Mouse (Mus musculus): Measurements from ENCODE around the gene Mtfp1.
A peak's percentile ranks its signal among the peaks of the same experiment; 100 is the strongest.
"Not testable (repeated sequence)": the region's sequence is repeated elsewhere in the genome, so short reads cannot be mapped to it uniquely, and the experiment has no call there.

The Mtfp1 gene

DNA sequence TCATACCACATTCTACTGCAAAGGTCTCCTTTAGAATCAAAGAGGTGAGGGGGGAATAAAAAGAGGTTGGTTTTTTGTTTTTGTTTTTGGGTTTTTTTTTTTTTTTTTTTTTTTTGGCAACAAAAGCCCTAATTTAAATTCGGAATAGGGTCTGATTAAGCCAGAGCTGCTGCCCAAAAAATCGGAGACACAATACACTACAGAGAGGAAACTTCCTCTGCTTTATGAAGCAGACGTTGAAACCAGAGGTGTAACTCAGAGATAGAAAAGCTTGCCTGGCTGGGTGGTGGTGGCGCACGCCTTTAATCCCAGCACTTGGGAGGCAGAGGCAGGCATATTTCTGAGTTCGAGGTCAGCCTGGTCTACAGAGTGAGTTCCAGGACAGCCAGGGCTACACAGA lies 19.3 kb upstream of the Mtfp1 start:
- DNase-seq (ENCODE audit: low spot score in 2 of 2), result not testable (repeated sequence)

DNA sequence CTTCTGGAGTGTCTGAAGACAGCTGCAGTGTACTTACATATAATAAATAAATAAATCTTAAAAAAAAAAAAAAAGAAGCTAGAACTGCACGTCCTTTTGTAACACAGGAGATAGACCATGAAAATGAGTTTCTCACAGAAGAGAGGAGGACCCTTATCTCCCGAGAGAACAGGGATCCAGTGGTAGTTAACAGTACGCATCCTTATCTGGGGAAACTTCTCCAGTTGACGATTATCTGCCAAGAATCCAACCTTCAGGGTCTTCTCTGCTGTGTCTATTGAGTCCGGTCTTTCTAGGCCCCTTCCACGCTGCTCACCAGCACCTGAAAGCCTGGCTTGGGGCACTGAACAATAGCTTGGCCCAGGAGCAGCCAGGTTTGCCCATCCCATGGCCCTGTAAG lies 18.7 kb upstream of the Mtfp1 start:
- DNase-seq (ENCODE audit: low spot score in 2 of 2), result no peak

DNA sequence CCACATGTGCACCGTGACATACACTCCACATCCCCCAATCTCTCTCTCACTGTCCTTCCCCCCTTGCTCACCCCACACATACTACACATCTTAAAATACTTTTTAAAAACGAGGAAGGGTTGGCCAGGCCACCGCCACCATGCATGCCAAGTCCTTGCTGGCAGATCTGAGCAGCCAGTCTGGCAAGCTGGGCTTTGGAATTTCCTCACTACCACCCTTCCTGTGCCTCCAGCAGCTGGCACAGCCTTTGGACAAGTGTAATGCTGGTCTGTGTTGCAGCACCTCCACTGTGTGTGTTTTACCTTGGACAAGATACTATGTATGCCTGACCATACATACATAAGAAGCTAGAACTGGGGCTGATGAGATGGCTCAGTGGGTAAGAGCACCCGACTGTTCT lies 18.3 kb upstream of the Mtfp1 start:
- DNase-seq (ENCODE audit: low spot score in 2 of 2), result no peak

GRCm38 (mm10) chr11:4112861-4113260 lies 17.6 kb upstream of the Mtfp1 start:
- no peak for DNase-seq (ENCODE audit: low spot score in 2 of 2)

- DNase-seq (ENCODE audit: low spot score in 2 of 2), result no peak
Observed at GRCm38 (mm10) chr11:4112033-4112432, 16.8 kb upstream of the Mtfp1 start.

- no peak for DNase-seq (ENCODE audit: low spot score in 2 of 2)
Observed at GRCm38 (mm10) chr11:4108691-4109090, 13.4 kb upstream of the Mtfp1 start.

- DNase-seq (ENCODE audit: low spot score in 2 of 2), result not testable (repeated sequence)
Observed at GRCm38 (mm10) chr11:4107901-4108300, 12.7 kb upstream of the Mtfp1 start.

GRCm38 (mm10) chr11:4105444-4105843 lies 10.2 kb upstream of the Mtfp1 start:
- DNase-seq (ENCODE audit: low spot score in 2 of 2), result no peak

GRCm38 (mm10) chr11:4104989-4105388 lies 9.7 kb upstream of the Mtfp1 start:
- DNase-seq (ENCODE audit: low spot score in 2 of 2), result no peak

GRCm38 (mm10) chr11:4103522-4103921 lies 8.3 kb upstream of the Mtfp1 start:
- DNase-seq (ENCODE audit: low spot score in 2 of 2), result no peak

DNA sequence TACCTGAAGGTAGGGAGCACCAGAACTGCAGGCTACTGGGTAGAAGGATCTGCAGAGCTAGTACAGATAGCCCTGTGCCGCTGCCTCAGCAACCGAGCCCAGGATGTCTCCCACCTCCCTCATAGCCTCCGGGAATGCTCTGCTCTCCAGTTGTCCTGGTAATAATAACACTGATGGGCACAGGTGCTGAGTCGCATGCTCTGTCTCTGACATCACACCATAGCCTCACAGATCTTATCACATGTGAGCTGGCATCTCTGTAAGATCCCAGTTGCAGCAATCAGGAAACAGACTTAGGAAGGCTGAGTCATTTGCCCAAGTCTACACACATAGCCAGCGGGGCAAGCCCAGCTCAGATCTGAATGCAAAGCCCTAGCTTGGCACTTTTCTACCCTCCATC lies 6.6 kb upstream of the Mtfp1 start:
- no peak for DNase-seq (ENCODE audit: low spot score in 2 of 2)

GRCm38 (mm10) chr11:4099447-4099846 lies 4.2 kb upstream of the Mtfp1 start:
- DNase-seq (ENCODE audit: low spot score in 2 of 2), result no peak

- DNase-seq (ENCODE audit: low spot score in 2 of 2), result no peak
Observed at GRCm38 (mm10) chr11:4098816-4099215, 3.6 kb upstream of the Mtfp1 start.

GRCm38 (mm10) chr11:4098120-4098519 lies 2.9 kb upstream of the Mtfp1 start:
- DNase-seq (ENCODE audit: low spot score in 2 of 2), result no peak

DNA sequence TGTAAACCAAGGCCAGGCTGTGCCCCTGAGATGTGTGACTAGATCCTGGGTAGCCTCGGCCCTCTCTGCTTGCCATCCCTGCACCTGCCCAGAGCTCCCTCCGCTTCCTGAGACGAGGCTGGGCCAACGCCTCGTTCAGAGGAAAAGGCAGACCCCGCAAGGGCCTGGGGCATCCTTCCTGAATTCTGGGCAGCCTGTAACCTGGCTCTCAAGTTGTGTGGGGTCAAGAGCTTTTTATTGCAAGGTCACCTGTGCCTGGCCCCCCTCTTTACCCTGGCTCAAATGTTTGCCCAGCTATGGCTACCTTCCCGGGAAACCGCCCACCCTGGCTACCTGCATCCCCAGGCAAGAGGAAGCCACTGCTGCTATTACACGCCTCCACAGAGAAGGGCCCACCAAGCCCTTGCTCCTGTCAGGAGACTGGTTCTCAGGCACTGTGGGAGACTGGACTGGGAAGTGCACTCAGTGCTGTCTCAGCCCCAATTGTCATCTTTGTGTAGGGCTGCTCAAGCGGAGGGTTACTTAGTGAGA lies 1.9 kb upstream of the Mtfp1 start:
- peak in 1 of 2 experiments; percentile 72 for DNase-seq (ENCODE audit: low spot score in 2 of 2)

- peak; percentile 97 to 98 for DNase-seq (ENCODE audit: low spot score in 2 of 2)
Observed at GRCm38 (mm10) chr11:4096054-4096984, 1.1 kb upstream of the Mtfp1 start.

DNA sequence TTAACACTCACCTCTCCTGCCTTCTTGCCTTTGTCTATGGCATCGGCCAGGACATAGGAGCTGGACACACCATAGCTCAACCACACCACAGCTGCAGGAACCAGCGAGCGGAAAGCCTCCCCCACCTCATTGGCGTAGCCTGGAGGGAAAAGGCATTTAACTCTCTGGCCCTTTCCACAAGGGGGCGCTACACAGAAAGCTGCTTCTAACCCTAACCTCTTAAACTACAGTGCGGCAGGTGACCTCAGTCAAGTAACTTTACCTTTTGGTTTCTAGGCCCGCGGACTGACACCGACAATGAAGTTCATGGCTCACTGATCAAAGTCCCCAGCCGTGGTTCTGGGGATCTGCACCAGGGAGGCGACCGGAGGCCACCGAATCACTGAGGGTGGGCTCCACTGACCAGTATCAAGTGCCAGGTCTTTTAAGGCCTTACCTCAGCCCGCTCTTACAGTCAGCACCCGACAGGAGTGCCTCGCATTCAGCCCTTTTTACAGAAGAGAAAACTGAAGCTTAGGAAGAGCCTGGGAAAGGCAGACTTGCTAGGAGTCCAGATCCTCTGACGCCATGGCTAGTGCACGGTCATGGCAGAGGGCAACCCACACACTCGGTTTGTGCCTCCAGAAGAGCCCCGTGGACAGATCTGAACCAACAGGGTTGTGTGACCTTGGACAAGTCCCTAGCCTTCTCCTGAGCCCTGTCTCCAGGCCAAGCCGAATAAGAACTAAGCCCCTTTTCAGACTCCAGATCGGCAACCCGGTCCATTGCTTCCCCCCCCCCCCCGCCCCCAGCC lies 671 bp downstream of the Mtfp1 start:
- peak; percentile 82 to 92 for DNase-seq (ENCODE audit: low spot score in 2 of 2)

- DNase-seq (ENCODE audit: low spot score in 2 of 2), result no peak
Observed at GRCm38 (mm10) chr11:4093459-4094377, 1.5 kb downstream of the Mtfp1 start.

GRCm38 (mm10) chr11:4087267-4087666 lies 8.0 kb downstream of the Mtfp1 start:
- no peak for DNase-seq (ENCODE audit: low spot score in 2 of 2)

- DNase-seq (ENCODE audit: low spot score in 2 of 2), result no peak
Observed at GRCm38 (mm10) chr11:4086246-4086645, 9.0 kb downstream of the Mtfp1 start.

DNA sequence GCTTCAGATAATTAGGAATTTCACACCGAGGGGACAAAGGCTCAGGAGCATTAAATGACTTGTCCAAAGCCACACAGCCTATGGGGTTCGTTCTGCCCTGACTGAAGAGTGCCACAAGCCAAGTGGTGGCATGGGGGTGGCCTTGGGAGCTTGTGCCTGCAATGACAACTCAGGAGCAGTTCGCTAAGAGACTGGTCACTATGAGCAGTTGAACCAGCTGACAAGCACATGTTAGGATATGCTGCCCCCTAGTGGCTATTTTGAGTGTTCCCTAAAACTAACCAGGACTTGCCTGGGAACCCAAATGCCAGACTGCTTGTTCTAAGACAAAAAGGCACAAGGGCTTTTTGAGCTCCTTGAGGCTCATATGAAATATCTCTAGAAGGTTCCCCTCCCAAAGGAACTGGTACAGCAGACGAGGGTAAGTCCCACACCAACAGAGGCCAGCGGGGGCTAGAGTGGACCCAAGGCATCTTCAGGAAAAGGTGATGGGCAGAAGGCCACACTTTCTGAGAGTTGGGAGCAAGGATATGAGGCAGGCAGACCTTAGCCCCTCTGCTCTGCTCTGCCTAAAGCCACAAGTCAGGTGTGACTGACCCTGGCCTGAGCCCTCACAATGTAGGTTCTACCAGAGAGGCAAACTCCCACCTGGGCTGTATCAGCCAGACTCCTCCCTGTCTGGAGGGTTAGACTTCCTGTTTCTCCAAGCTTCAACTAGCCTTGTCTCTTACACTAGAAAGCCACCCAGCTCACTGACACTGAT lies 11.7 kb downstream of the Mtfp1 start:
- peak; percentile 44 to 70 for DNase-seq (ENCODE audit: low spot score in 2 of 2)

Measured in spleen, postnatal 4 days (tissue).